Mouse (Mus musculus): ENCODE measurements around the gene Tead3.
"Not testable (repeated sequence)": the region's sequence is repeated elsewhere in the genome, so short reads cannot be mapped to it uniquely, and the experiment has no call there.

DNA sequence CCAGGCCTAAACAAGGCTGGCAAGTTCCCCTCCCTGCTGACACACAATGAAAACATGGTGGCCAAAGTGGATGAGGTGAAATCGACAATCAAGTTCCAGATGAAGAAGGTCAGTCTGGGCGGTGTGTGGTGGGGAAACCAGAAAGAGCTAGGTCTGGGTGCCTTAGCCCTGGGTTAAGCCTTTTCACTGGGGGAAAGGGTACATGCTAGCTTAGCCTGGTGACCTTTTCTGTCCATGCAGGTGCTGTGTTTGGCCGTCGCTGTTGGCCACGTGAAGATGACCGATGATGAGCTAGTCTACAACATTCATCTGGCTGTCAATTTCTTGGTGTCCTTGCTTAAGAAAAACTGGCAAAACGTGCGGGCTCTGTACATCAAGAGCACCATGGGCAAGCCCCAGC, 20.0 kb downstream of the Tead3 start:
- not testable (repeated sequence) for TF ChIP-seq POLR2A (IDR thresholded peaks at IDR 0.05; ENCODE audit: insufficient read depth, low read depth, low read length); EP300 (IDR thresholded peaks at IDR 0.05; ENCODE audit: insufficient read depth, low read depth, low read length); CTCF (IDR thresholded peaks at IDR 0.05)
